Mouse (Mus musculus) right cerebral cortex, postnatal 14 days (tissue): Measurements from ENCODE around the gene Ufc1.

Experiments used
- DNase-seq: peaks from one replicate; pipeline ENCODE4 v3.0.0; 2022

The Ufc1 gene

GRCm38 (mm10) chr1:171268341-171268740 is 26.5 kb downstream of the Ufc1 start:
- DNase-seq = no peak

GRCm38 (mm10) chr1:171265971-171266744 is 28.7 kb downstream of the Ufc1 start:
- DNase-seq = no peak

- no peak for DNase-seq
These were observed 31.0 kb downstream of the Ufc1 start for GRCm38 (mm10) chr1:171263666-171264461.

- DNase-seq = no peak
These were observed 31.6 kb downstream of the Ufc1 start for GRCm38 (mm10) chr1:171263185-171263611.

- DNase-seq = peak; percentile 70
These were observed 32.2 kb downstream of the Ufc1 start for GRCm38 (mm10) chr1:171262594-171263130.

- DNase-seq = no peak
These were observed 34.5 kb downstream of the Ufc1 start for GRCm38 (mm10) chr1:171260316-171260715.

GRCm38 (mm10) chr1:171258921-171259320 is 35.9 kb downstream of the Ufc1 start:
- DNase-seq = no peak

GRCm38 (mm10) chr1:171257781-171258180 is 37.0 kb downstream of the Ufc1 start:
- no peak for DNase-seq

- peak; percentile 52 for DNase-seq
These were observed 37.8 kb downstream of the Ufc1 start for GRCm38 (mm10) chr1:171256937-171257548.

GRCm38 (mm10) chr1:171256095-171256818 is 38.6 kb downstream of the Ufc1 start:
- no peak for DNase-seq

- DNase-seq = no peak
These were observed 42.4 kb downstream of the Ufc1 start for GRCm38 (mm10) chr1:171252415-171252814.

- DNase-seq = no peak
These were observed 43.1 kb downstream of the Ufc1 start for GRCm38 (mm10) chr1:171251594-171252324.

- DNase-seq = no peak
These were observed 43.9 kb downstream of the Ufc1 start, which contains the start of gene Ndufs2 for GRCm38 (mm10) chr1:171250680-171251593. Gene Ndufs2, minus strand, starts transcription at chr1:171251388.

GRCm38 (mm10) chr1:171249913-171250600 is 44.8 kb downstream of the Ufc1 start, which contains the start of gene Adamts4:
Gene Adamts4, plus strand, starts transcription at chr1:171250421.
- DNase-seq = peak; percentile 57

GRCm38 (mm10) chr1:171248386-171249226 is 46.2 kb downstream of the Ufc1 start:
- DNase-seq = no peak

- DNase-seq = no peak
These were observed 46.9 kb downstream of the Ufc1 start for GRCm38 (mm10) chr1:171247916-171248315.

GRCm38 (mm10) chr1:171247453-171247841 is 47.4 kb downstream of the Ufc1 start:
- DNase-seq = no peak

GRCm38 (mm10) chr1:171246709-171247452 is 47.9 kb downstream of the Ufc1 start:
- DNase-seq = peak; percentile 97
